Mouse (Mus musculus) cerebellum, adult 2 months (tissue): ENCODE results near the gene P3h2. TPM values are rescaled to one million over a fixed set of nuclear protein-coding genes. Genes with fewer than 3 reads are reported as not detected.

Experiments used
- DNase-seq, 2 experiments: peaks; one replicate each; pipeline ENCODE4 v3.0.0; 2021
- H3K27ac ChIP-seq: fragments of 200-500 bp; 2 replicates; pipeline ENCODE4 v1.5.1; 2012; ENCODE audit warnings: low read length, control low read depth, inconsistent platforms; ENCODE audit not compliant: insufficient read depth
- H3K27me3 ChIP-seq: fragments of 200-500 bp; 2 replicates; pipeline ENCODE4 v1.6.1; 2012; ENCODE audit warnings: inconsistent platforms, mild to moderate bottlenecking, low read length, moderate library complexity; ENCODE audit not compliant: control insufficient read depth, insufficient read depth
- H3K4me1 ChIP-seq: fragments of 200-500 bp; 2 replicates; pipeline ENCODE4 v1.6.1; 2011; ENCODE audit warnings: low read length; ENCODE audit not compliant: control insufficient read depth, insufficient read depth
- H3K4me3 ChIP-seq: fragments of 200-500 bp; replicated peaks from 2 replicates; pipeline ENCODE3; 2011; ENCODE audit warnings: mild to moderate bottlenecking, low read depth, low read length, control low read depth; ENCODE audit not compliant: insufficient read depth
- CTCF ChIP-seq: fragments of 200-500 bp; IDR thresholded peaks from 2 replicates; pipeline ENCODE4 v1.5.1; 2011; ENCODE audit warnings: low read depth, mild to moderate bottlenecking, control low read depth, low read length, moderate library complexity, borderline replicate concordance; ENCODE audit not compliant: insufficient read depth
- POLR2A ChIP-seq: fragments of 200-500 bp; IDR thresholded peaks from 2 replicates; pipeline ENCODE4 v1.6.1; 2011; ENCODE audit warnings: low read length, control low read depth, borderline replicate concordance; ENCODE audit not compliant: insufficient read depth
- WGBS: fragments of 180-500 bp; shearing (Covaris S2); methylation state at CpG from one replicate; pipeline ENCODE4 v1.1.7; 2018; 5-methylcytosine and 5-hydroxymethylcytosine counted together
- polyA plus RNA-seq: library from polyadenylated mRNA; depleted of rRNA; stranded (reverse); fragments of >200 nt; gene quantifications from 2 replicates; pipeline ENCODE4 v1.2.3, GENCODE M21; 2012

P3h2 gene
- polyA plus RNA-seq, 1 experiment = 1.2 TPM

- DNase-seq = no peak
- H3K4me3 ChIP-seq = no peak overlapping the region
- TF ChIP-seq CTCF = no peak
- TF ChIP-seq POLR2A = no peak
- H3K4me1 ChIP-seq = no peaks in the 10 kb centered on the region
- 66% methylated on average over 2 of the region's 2 CpGs for WGBS
- H3K27ac ChIP-seq = no peak overlapping the region
- H3K27me3 ChIP-seq = no peaks in the 10 kb centered on the region; the same call in 1 of the 2 replicates
Measured at GRCm38 (mm10) chr16:26102856-26103255, 2.7 kb downstream of the P3h2 start.

GRCm38 (mm10) chr16:26100167-26100566 is 5.4 kb downstream of the P3h2 start:
- Histone ChIP-seq H3K4me3 (no peak overlapping the region), H3K27me3 (no peaks in the 10 kb centered on the region; the same call in 1 of the 2 replicates), H3K27ac (no peak overlapping the region), H3K4me1 (no peaks in the 10 kb centered on the region)
- WGBS = 31% methylated on average over 4 of the region's 4 CpGs
- DNase-seq = no peak
- no peak for TF ChIP-seq CTCF
- TF ChIP-seq POLR2A = no peak

GRCm38 (mm10) chr16:26095696-26096284 is 9.8 kb downstream of the P3h2 start:
- DNase-seq = no peak
- H3K4me1 ChIP-seq = no peaks in the 10 kb centered on the region
- no peak overlapping the region for H3K4me3 ChIP-seq
- 85% methylated on average over 7 of the region's 7 CpGs for WGBS
- TF ChIP-seq POLR2A (no peak), CTCF (no peak)
- H3K27me3 ChIP-seq = no peaks in the 10 kb centered on the region; the same call in 1 of the 2 replicates
- no peak overlapping the region for H3K27ac ChIP-seq

GRCm38 (mm10) chr16:26093888-26094287 is 11.7 kb downstream of the P3h2 start:
- Histone ChIP-seq H3K27me3 (no peaks in the 10 kb centered on the region; the same call in 1 of the 2 replicates), H3K27ac (no peak overlapping the region), H3K4me1 (no peaks in the 10 kb centered on the region), H3K4me3 (no peak overlapping the region)
- TF ChIP-seq POLR2A (no peak), CTCF (no peak)
- no peak for DNase-seq
- 58% methylated on average over 4 of the region's 4 CpGs for WGBS

GRCm38 (mm10) chr16:26088976-26089375 is 16.6 kb downstream of the P3h2 start:
- no peaks in the 10 kb centered on the region; the same call in 1 of the 2 replicates for H3K27me3 ChIP-seq
- H3K27ac ChIP-seq = no peak overlapping the region
- no peak for DNase-seq

GRCm38 (mm10) chr16:26088240-26088639 is 17.3 kb downstream of the P3h2 start:
- no peaks in the 10 kb centered on the region; the same call in 1 of the 2 replicates for H3K27me3 ChIP-seq
- TF ChIP-seq POLR2A = no peak
- TF ChIP-seq CTCF = no peak
- no peaks in the 10 kb centered on the region for H3K4me1 ChIP-seq
- no peak for DNase-seq
- H3K27ac ChIP-seq = no peak overlapping the region
- H3K4me3 ChIP-seq = no peak overlapping the region
- WGBS = 74% methylated on average over 1 of the region's 1 CpGs

More at GRCm38 (mm10) chr16:26088976-26089375, 16.6 kb downstream of the P3h2 start:
- TF ChIP-seq CTCF (no peak), POLR2A (no peak)
- Histone ChIP-seq H3K4me3 (no peak overlapping the region), H3K4me1 (no peaks in the 10 kb centered on the region)
- 88% methylated on average over 5 of the region's 5 CpGs for WGBS

GRCm38 (mm10) chr16:26086955-26087354 is 18.6 kb downstream of the P3h2 start:
- TF ChIP-seq POLR2A (no peak), CTCF (no peak)
- Histone ChIP-seq H3K4me1 (no peaks in the 10 kb centered on the region), H3K27ac (no peak overlapping the region), H3K4me3 (no peak overlapping the region), H3K27me3 (no peaks in the 10 kb centered on the region)
- WGBS = 100% methylated on average over 1 of the region's 1 CpGs
- DNase-seq = no peak

GRCm38 (mm10) chr16:26085160-26085559 is 20.4 kb downstream of the P3h2 start:
- H3K27me3 ChIP-seq = no peaks in the 10 kb centered on the region
- H3K4me3 ChIP-seq = no peak overlapping the region
- no peak overlapping the region for H3K27ac ChIP-seq
- H3K4me1 ChIP-seq = no peaks in the 10 kb centered on the region
- TF ChIP-seq CTCF (no peak), POLR2A (no peak)
- DNase-seq = no peak
- WGBS = 68% methylated on average over 2 of the region's 2 CpGs
